Mouse (Mus musculus) lung, embryonic 14.5 days (tissue): Measurements from ENCODE around the gene Hist1h2ak. TPM values are rescaled to one million over a fixed set of nuclear protein-coding genes. Genes with fewer than 3 reads are reported as not detected.
A peak's percentile ranks its signal among the peaks of the same experiment; 100 is the strongest.
"Not testable (repeated sequence)": the region's sequence is repeated elsewhere in the genome, so short reads cannot be mapped to it uniquely, and the experiment has no call there.

Source experiments
- ATAC-seq: fragments of 200-750 bp; cut with Nextera tagmentation; 2 replicates; pipeline ENCODE4 v1.8.0; 2017; ENCODE audit warnings: mild to moderate bottlenecking, moderate TSS enrichment, moderate library complexity; ENCODE audit not compliant: insufficient read depth
- DNase-seq: peaks from one replicate; pipeline ENCODE4 v3.0.0-alpha.2; 2015
- H3K27ac ChIP-seq: fragments of 300-500 bp; sonication (generic); 2 replicates; pipeline ENCODE4 v1.5.1; 2014; ENCODE audit warnings: low read depth, mild to moderate bottlenecking, moderate library complexity
- H3K27me3 ChIP-seq: fragments of 300-500 bp; sonication (generic); 2 replicates; pipeline ENCODE4 v1.6.1; 2014; ENCODE audit warnings: low read length, control low read depth; ENCODE audit not compliant: insufficient read depth
- H3K36me3 ChIP-seq: fragments of 300-500 bp; sonication (generic); 2 replicates; pipeline ENCODE4 v1.6.1; 2014; ENCODE audit warnings: control low read depth; ENCODE audit not compliant: insufficient read depth
- H3K4me1 ChIP-seq: fragments of 300-500 bp; sonication (generic); 2 replicates; pipeline ENCODE4 v1.6.1; 2014; ENCODE audit warnings: antibody characterized with exemption, control low read depth; ENCODE audit not compliant: insufficient read depth
- H3K4me2 ChIP-seq: fragments of 300-500 bp; sonication (generic); 2 replicates; pipeline ENCODE4 v1.6.1; 2014; ENCODE audit warnings: mild to moderate bottlenecking
- H3K4me3 ChIP-seq: fragments of 300-500 bp; sonication (generic); 2 replicates; pipeline ENCODE4 v1.5.1; 2014; ENCODE audit warnings: low read depth, low read length
- H3K9ac ChIP-seq: fragments of 300-500 bp; sonication (generic); 2 replicates; pipeline ENCODE4 v1.6.1; 2014
- H3K9me3 ChIP-seq: fragments of 300-500 bp; sonication (generic); 2 replicates; pipeline ENCODE4 v1.6.1; 2016; ENCODE audit warnings: low read depth, low read length, control low read depth
- CTCF ChIP-seq: IDR thresholded peaks from 2 replicates; pipeline ENCODE4 v1.5.1; 2016; ENCODE audit warnings: antibody characterized with exemption, low read depth
- WGBS: fragments of 180-500 bp; shearing (Covaris S2); extraction: QIAGEN DNeasy Blood & Tissue Kit; methylation state at CpG from one replicate; pipeline ENCODE4 v1.1.7; 2014; 5-methylcytosine and 5-hydroxymethylcytosine counted together
- polyA plus RNA-seq: library from polyadenylated mRNA; unstranded; fragments of >200 nt; fragmentation: Nextera tagmentation; extraction: Ambion mirVana; gene quantifications from 2 replicates; pipeline ENCODE4 v1.2.1, GENCODE M21; 2014

Gene Hist1h2ak
- polyA plus RNA-seq, 1 experiment from 2014 or later: 20.4 TPM

GRCm38 (mm10) chr13:21787760-21788593 is 34.4 kb upstream of the Hist1h2ak start:
- Histone ChIP-seq H3K9ac (peak overlapping the region; percentile 58), H3K4me2 (peak overlapping the region; percentile 57), H3K4me3 (peak overlapping the region; percentile 24), H3K36me3 (no peaks in the 10 kb centered on the region), H3K9me3 (no peaks in the 10 kb centered on the region), H3K4me1 (peaks cover 17% of the 10 kb centered on the region; the same call in 1 of the 2 replicates), H3K27me3 (no peaks in the 10 kb centered on the region), H3K27ac (peak overlapping the region; percentile 90)
- peak; percentile 19; the same call in 1 of the 2 replicates for ATAC-seq
- no peak for TF ChIP-seq CTCF
- peak; percentile 56 for DNase-seq
- WGBS: 19% methylated on average over 13 of the region's 21 CpGs

GRCm38 (mm10) chr13:21786899-21787629 is 33.4 kb upstream of the Hist1h2ak start, which contains the start of the genes Hist1h2an and Hist1h2bp:
Gene Hist1h2an (minus strand): TSS chr13:21787218.
Gene Hist1h2bp (plus strand): TSS chr13:21787461.
- not testable (repeated sequence) for H3K36me3 ChIP-seq, H3K9me3 ChIP-seq, H3K27me3 ChIP-seq
- peak; percentile 100 for DNase-seq
- WGBS: under 1% methylated on average over 35 of the region's 63 CpGs
- Histone ChIP-seq H3K4me1 (peaks cover 17% of the 10 kb centered on the region; the same call in 1 of the 2 replicates), H3K4me2 (peak within 1 kb of the TSS; percentile 64), H3K4me3 (peak within 1 kb of the TSS; percentile 34), H3K27ac (peak within 1 kb of the TSS; percentile 100), H3K9ac (peak within 1 kb of the TSS; percentile 61)
- ATAC-seq: peak; percentile 92

DNA sequence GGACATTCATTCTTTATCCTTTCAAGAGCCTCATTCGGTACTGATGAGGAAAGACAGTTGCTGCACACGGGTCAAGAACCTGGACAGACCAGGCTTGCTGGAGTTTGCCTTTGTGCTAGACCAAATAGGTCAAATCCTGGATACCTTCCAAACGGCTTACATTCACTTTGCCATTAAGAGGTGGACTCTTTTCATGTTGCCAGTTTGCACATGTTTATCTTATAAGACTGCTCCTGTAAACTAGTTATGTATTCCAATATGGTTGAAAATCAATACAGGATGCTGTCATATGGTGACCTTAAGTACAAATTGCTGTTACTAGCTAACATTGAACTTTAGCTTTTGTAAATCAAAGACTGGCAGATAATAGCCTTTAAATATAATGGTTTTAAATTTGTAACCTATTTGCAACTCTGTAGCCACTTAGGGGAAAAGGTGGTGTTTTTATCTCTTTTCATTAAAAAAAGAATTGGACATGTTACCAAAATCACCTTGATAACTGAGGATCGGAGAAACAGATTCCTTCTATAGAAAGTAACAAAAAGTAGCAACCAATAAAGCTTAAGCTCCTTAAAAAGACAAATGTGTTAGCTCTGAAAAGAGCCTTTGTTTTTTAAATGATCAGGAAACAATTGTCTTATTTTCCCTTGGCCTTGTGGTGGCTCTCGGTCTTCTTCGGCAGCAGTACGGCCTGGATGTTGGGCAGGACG is 32.7 kb upstream of the Hist1h2ak start:
- DNase-seq (peak; percentile 82), ATAC-seq (no peak)
- peak overlapping the region; percentile 34 for H3K4me3 ChIP-seq
- TF ChIP-seq CTCF: no peak
- H3K4me1 ChIP-seq: peaks cover 17% of the 10 kb centered on the region; the same call in 1 of the 2 replicates
- H3K36me3 ChIP-seq: no peaks in the 10 kb centered on the region
- H3K4me2 ChIP-seq: peak overlapping the region; percentile 64
- 2% methylated on average over 8 of the region's 8 CpGs for WGBS
- H3K27me3 ChIP-seq: no peaks in the 10 kb centered on the region
- H3K9ac ChIP-seq: peak overlapping the region; percentile 61
- no peaks in the 10 kb centered on the region for H3K9me3 ChIP-seq
- H3K27ac ChIP-seq: peak overlapping the region; percentile 100

GRCm38 (mm10) chr13:21784311-21784710 is 30.7 kb upstream of the Hist1h2ak start:
- DNase-seq: peak; percentile 14
- Histone ChIP-seq H3K4me2 (peak overlapping the region; percentile 90), H3K27me3 (no peaks in the 10 kb centered on the region), H3K4me1 (peaks cover 17% of the 10 kb centered on the region; the same call in 1 of the 2 replicates), H3K36me3 (no peaks in the 10 kb centered on the region), H3K9ac (peak overlapping the region; percentile 45), H3K4me3 (no peak overlapping the region), H3K27ac (peak overlapping the region; percentile 100), H3K9me3 (no peaks in the 10 kb centered on the region)
- 28% methylated on average over 6 of the region's 6 CpGs for WGBS
- TF ChIP-seq CTCF: no peak
- no peak for ATAC-seq

- WGBS: 1% methylated on average over 9 of the region's 9 CpGs
- Histone ChIP-seq H3K9ac (peak overlapping the region; percentile 45), H3K4me2 (peak overlapping the region; percentile 90), H3K36me3 (no peaks in the 10 kb centered on the region), H3K4me1 (peaks cover 17% of the 10 kb centered on the region; the same call in 1 of the 2 replicates), H3K27me3 (no peaks in the 10 kb centered on the region), H3K9me3 (no peaks in the 10 kb centered on the region), H3K27ac (peak overlapping the region; percentile 100), H3K4me3 (peak overlapping the region; percentile 46)
- DNase-seq (peak; percentile 88), ATAC-seq (no peak)
- TF ChIP-seq CTCF: no peak
Observed at GRCm38 (mm10) chr13:21783734-21784161, 30.1 kb upstream of the Hist1h2ak start.

DNA sequence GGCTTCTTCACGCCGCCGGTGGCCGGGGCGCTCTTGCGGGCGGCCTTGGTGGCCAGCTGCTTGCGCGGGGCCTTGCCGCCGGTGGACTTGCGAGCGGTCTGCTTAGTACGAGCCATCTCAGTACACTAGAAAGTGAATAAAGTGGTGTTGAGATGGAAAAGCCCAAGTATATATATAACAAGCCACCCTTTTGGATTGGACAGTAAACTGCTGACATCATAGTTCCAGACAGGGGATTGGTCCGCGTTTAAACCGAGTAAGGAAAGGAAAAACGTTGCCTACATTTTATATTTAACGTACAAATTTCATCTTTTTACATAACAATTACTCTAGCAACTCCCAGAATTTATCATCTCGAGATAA is 29.6 kb upstream of the Hist1h2ak start, which contains the start of gene Hist1h3i:
TSS of gene Hist1h3i (minus strand) at position 116 of the 363 bp plus-strand sequence.
- Histone ChIP-seq H3K4me1 (peaks cover 12% of the 10 kb centered on the region; the same call in 1 of the 2 replicates), H3K9ac (peak within 1 kb of the TSS; percentile 79), H3K4me3 (peak within 1 kb of the TSS; percentile 46), H3K36me3 (no peaks in the 10 kb centered on the region), H3K9me3 (no peaks in the 10 kb centered on the region), H3K27ac (peak within 1 kb of the TSS; percentile 100), H3K27me3 (no peaks in the 10 kb centered on the region), H3K4me2 (peak within 1 kb of the TSS; percentile 90)
- WGBS: under 1% methylated on average over 13 of the region's 20 CpGs
- ATAC-seq (peak; percentile 67), DNase-seq (peak; percentile 95)
- no peak for TF ChIP-seq CTCF

GRCm38 (mm10) chr13:21782361-21783254 is 29.0 kb upstream of the Hist1h2ak start:
- ATAC-seq: not testable (repeated sequence)
- under 1% methylated on average over 13 of the region's 35 CpGs for WGBS

More at GRCm38 (mm10) chr13:21782361-21783254, 29.0 kb upstream of the Hist1h2ak start:
- peak overlapping the region; percentile 90 for H3K4me2 ChIP-seq
- not testable (repeated sequence) for H3K4me1 ChIP-seq, H3K36me3 ChIP-seq, H3K9me3 ChIP-seq, H3K27me3 ChIP-seq
- H3K27ac ChIP-seq: peak overlapping the region; percentile 100
- peak overlapping the region; percentile 46 for H3K4me3 ChIP-seq
- peak; percentile 84 for DNase-seq
- peak overlapping the region; percentile 79 for H3K9ac ChIP-seq
